Mouse (Mus musculus) heart, postnatal 0 days (tissue): ENCODE results near the gene Gorasp2. TPM values are rescaled to one million over a fixed set of nuclear protein-coding genes. Genes with fewer than 3 reads are reported as not detected.

ENCODE experiments used
- ATAC-seq: fragments of 200-750 bp; cut with Nextera tagmentation; 2 replicates; pipeline ENCODE4 v1.8.0; 2017; ENCODE audit warnings: low read depth, moderate number of reproducible peaks, moderate library complexity; ENCODE audit not compliant: insufficient read depth
- DNase-seq: peaks from one replicate; pipeline ENCODE4 v3.0.0-alpha.2; 2016; ENCODE audit warnings: low spot score
- H3K27ac ChIP-seq: fragments of 300-500 bp; sonication (generic); 2 replicates; pipeline ENCODE4 v1.5.1; 2014; ENCODE audit warnings: low read depth, mild to moderate bottlenecking
- H3K27me3 ChIP-seq: fragments of 300-500 bp; sonication (generic); 2 replicates; pipeline ENCODE4 v1.6.1; 2014; ENCODE audit warnings: low read length, mixed read lengths; ENCODE audit not compliant: control insufficient read depth, insufficient read depth
- H3K36me3 ChIP-seq: fragments of 300-500 bp; sonication (generic); replicated peaks from 2 replicates; pipeline ENCODE4 v1.6.1; 2014; ENCODE audit warnings: low read length, mixed read lengths; ENCODE audit not compliant: control insufficient read depth, insufficient read depth
- H3K4me1 ChIP-seq: fragments of 300-500 bp; sonication (generic); 2 replicates; pipeline ENCODE4 v1.6.1; 2014; ENCODE audit warnings: antibody characterized with exemption; ENCODE audit not compliant: control insufficient read depth, insufficient read depth
- H3K4me2 ChIP-seq: fragments of 300-500 bp; sonication (generic); 2 replicates; pipeline ENCODE4 v1.6.1; 2014; ENCODE audit warnings: low read depth, mild to moderate bottlenecking, low read length, moderate library complexity
- H3K4me3 ChIP-seq: fragments of 300-500 bp; sonication (generic); 2 replicates; pipeline ENCODE4 v1.5.1; 2014; ENCODE audit warnings: low read depth, low read length
- H3K9ac ChIP-seq: fragments of 300-500 bp; sonication (generic); replicated peaks from 2 replicates; pipeline ENCODE4 v1.6.1; 2014; ENCODE audit warnings: low read depth, low read length, mixed read lengths
- H3K9me3 ChIP-seq: fragments of 300-500 bp; sonication (generic); replicated peaks from 2 replicates; pipeline ENCODE4 v1.6.1; 2016; ENCODE audit warnings: low read length; ENCODE audit not compliant: control insufficient read depth
- CTCF ChIP-seq: IDR thresholded peaks from 2 replicates; pipeline ENCODE4 v1.5.1; 2016; ENCODE audit warnings: antibody characterized with exemption, control low read depth, low read depth
- EP300 ChIP-seq: IDR thresholded peaks from 2 replicates; pipeline ENCODE4 v1.6.1; 2016; ENCODE audit warnings: antibody characterized with exemption, low read depth
- WGBS: fragments of 180-500 bp; shearing (Covaris S2); extraction: QIAGEN DNeasy Blood & Tissue Kit; methylation state at CpG from one replicate; pipeline ENCODE4 v1.1.7; 2014; 5-methylcytosine and 5-hydroxymethylcytosine counted together
- polyA plus RNA-seq: library from polyadenylated mRNA; unstranded; fragments of >200 nt; fragmentation: Nextera tagmentation; extraction: Ambion mirVana; gene quantifications from 2 replicates; pipeline ENCODE4 v1.2.1, GENCODE M21; 2015
- total RNA-seq: library from RNA; depleted of rRNA; stranded (reverse); fragments of >200 nt; gene quantifications from 2 replicates; pipeline ENCODE4 v1.2.3, GENCODE M21; 2014; ENCODE audit warnings: low replicate concordance; rRNA removed

The Gorasp2 gene
- total and polyA plus RNA-seq, 2 experiments from 2014 or later, result 79.8 to 116 TPM

DNA sequence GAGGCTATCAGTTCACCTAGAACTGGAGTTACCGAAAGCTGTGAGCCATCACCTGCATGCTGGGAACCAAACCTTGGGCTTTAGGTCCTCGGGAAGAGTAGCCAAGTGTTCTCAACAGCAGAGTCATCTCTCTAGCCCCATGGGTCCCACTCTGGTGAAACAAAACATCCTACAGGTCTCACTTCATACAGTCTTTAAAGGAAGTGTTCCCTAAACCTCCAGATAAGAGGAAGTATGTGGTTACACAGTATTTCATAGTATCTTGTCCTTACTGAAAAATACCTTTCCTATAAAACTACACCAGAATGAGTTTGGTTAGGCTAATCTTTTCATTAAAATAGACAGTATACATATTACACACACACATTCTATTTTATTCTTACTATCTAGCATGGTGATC, 81.2 kb downstream of the Gorasp2 start:
- no peak for DNase-seq
- WGBS, result 83% methylated on average over 2 of the region's 2 CpGs
- Histone ChIP-seq H3K36me3 (peaks cover 60% of the 10 kb centered on the region), H3K27me3 (no peaks in the 10 kb centered on the region), H3K9ac (no peak overlapping the region), H3K9me3 (no peaks in the 10 kb centered on the region), H3K4me3 (no peak overlapping the region), H3K4me1 (no peaks in the 10 kb centered on the region), H3K27ac (no peak overlapping the region), H3K4me2 (no peak overlapping the region)
- ATAC-seq, result no peak
- TF ChIP-seq CTCF (no peak), EP300 (no peak)

DNA sequence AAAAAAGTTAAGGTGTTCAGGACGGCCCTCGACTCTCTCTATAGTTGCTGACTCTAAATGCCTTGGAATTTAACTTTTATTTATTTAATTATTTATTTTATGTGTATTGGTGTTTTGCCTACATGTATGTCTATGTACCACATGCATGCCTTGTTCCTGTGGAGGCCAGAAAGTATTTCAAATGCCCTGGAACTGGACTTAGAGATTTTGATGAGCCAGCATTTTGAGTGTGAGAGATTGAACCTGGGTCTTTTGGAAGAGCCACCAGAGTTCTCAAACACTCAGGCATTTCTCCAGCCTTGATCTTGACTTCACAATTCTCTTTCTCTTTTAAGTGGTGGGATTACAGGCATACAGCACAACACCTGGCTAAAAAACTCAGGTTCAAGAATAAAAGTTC, 90.3 kb downstream of the Gorasp2 start:
- no peak for ATAC-seq
- H3K27me3 ChIP-seq, result no peaks in the 10 kb centered on the region
- no peak overlapping the region for H3K27ac ChIP-seq
- TF ChIP-seq EP300, result no peak
- TF ChIP-seq CTCF, result no peak
- H3K9me3 ChIP-seq, result no peaks in the 10 kb centered on the region
- H3K4me1 ChIP-seq, result no peaks in the 10 kb centered on the region
- no peak overlapping the region for H3K4me3 ChIP-seq
- no peak for DNase-seq
- no peak overlapping the region for H3K9ac ChIP-seq
- H3K4me2 ChIP-seq, result no peak overlapping the region
- H3K36me3 ChIP-seq, result peaks cover 39% of the 10 kb centered on the region
- 91% methylated on average over 2 of the region's 2 CpGs for WGBS

DNA sequence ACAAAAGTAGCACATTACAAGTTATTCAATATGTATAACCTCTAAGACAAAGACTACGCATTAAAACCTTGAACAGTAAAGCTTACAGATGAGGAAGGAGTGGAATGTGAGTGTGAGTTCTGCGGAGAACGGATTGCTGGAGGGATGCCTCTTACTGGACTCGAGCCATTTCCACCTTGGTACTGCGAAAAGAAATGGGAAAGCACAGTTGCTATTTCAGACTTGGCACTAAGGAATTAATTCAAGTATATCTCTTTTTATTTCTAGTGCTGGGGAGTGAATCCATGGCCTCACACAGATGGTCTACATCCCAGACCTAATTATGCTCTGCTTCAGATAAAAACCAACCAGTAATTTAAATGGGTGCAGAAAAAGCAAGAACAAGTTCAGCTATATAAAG, 90.8 kb downstream of the Gorasp2 start:
- Histone ChIP-seq H3K4me1 (no peaks in the 10 kb centered on the region), H3K36me3 (peaks cover 37% of the 10 kb centered on the region), H3K27ac (no peak overlapping the region), H3K4me2 (no peak overlapping the region), H3K27me3 (no peaks in the 10 kb centered on the region), H3K9me3 (no peaks in the 10 kb centered on the region), H3K4me3 (no peak overlapping the region), H3K9ac (no peak overlapping the region)
- DNase-seq (no peak), ATAC-seq (no peak)
- 76% methylated on average over 5 of the region's 5 CpGs for WGBS
- no peak for TF ChIP-seq EP300
- no peak for TF ChIP-seq CTCF

Other genes starting within 250 kb of the Gorasp2 start
- 2.6 TPM in 1 of 2 replicates, not detected in the other for gene Sp5, start 186.7 kb upstream of the Gorasp2 start, total RNA-seq
- 0.11 and 0.15 TPM in 2 replicates for gene Sp5, start 186.7 kb upstream of the Gorasp2 start, polyA plus RNA-seq
- gene Erich2, start 152.8 kb upstream of the Gorasp2 start, total RNA-seq, result not detected in 2 replicates
- gene Erich2, start 152.8 kb upstream of the Gorasp2 start, polyA plus RNA-seq, result 0.19 and 1.2 TPM in 2 replicates
- gene Gad1, start 108.5 kb upstream of the Gorasp2 start, total RNA-seq, result not detected in 2 replicates
- gene Gad1, start 108.5 kb upstream of the Gorasp2 start, polyA plus RNA-seq, result 0.05 and 0.11 TPM in 2 replicates
- gene Gm26558, start 532 bp downstream of the Gorasp2 start, total RNA-seq, result 8.2 TPM in 1 of 2 replicates, not detected in the other
- 1.5 and 1.7 TPM in 2 replicates for gene Gm26558, start 532 bp downstream of the Gorasp2 start, polyA plus RNA-seq
- gene Tlk1, start 164.2 kb downstream of the Gorasp2 start, total RNA-seq, result 24.7 and 32.6 TPM in 2 replicates
- gene Tlk1, start 164.2 kb downstream of the Gorasp2 start, polyA plus RNA-seq, result 16.6 and 17.9 TPM in 2 replicates